Mouse (Mus musculus): ENCODE results near the gene Fgfr2. TPM values are rescaled to one million over a fixed set of nuclear protein-coding genes. Genes with fewer than 3 reads are reported as not detected.

Fgfr2 gene
- total RNA-seq, 2 experiments from 2014 or later, result 27.3 to 32.7 TPM

DNA sequence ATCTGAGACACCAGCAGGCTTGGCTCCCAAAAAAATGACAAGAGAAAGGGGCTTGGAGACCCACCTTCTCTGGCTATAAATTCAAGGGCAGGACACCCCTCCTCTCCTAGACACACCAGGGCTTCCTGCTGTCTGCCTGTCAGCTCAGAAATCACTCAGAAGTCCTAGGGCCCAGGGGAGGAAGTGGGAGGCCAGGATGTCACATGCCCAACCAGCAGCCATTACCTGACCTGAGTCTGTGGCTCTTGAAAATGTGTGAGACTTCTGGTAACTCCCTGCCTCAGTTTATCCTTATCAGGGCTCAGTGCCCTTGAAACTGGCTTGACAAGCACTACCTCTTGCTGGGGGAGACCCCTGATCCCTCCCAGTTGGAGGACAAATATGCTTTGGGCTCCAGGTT is 423.5 kb downstream of the Fgfr2 start:
- DNase-seq (ENCODE audit: low spot score in 2 of 2), result no peak
- intact Hi-C loops (cut with DNase I), result no loop called here

DNA sequence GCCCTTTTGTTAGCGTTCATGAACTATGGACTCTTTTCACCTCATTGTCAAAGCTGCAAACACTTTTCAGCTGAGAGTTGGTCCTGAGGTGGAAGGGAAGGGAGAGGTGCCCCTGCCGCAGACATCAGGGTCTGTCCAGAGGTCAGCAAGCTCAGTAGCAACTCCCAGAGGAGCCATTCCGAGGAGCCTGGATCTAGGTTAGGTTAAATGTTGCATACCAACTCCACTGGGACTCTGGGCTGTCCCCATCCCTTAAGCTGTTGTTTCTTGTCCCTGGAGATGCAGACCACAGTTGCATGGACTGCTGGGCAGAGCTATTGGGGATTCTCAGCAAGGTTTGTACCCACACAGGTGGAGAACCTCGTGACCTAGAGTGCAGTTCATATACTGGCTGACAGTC is 424.0 kb downstream of the Fgfr2 start:
- intact Hi-C loops (cut with DNase I), result no loop called here
- no peak for DNase-seq (ENCODE audit: low spot score in 2 of 2)

DNA sequence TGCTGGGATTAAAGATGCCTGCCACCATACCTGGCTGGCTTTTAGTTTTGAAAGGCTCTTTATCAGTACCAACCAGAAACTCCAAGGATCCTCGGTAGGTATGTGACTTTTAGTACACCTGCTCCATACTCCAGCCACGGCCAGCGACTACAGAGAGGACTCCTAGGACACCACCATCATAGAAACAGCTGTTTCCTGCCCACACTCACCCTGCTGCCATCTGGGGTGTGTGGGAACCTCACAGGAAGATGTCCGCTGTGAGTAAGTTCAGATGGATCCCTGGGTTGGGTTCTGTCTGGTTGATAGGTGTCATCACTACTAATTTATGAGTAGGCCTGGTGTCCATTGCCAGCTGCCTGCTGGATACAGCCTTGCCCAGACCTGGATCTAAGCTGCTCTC is 424.4 kb downstream of the Fgfr2 start:
- intact Hi-C loops (cut with DNase I), result no loop called here
- no peak for DNase-seq (ENCODE audit: low spot score in 2 of 2)

DNA sequence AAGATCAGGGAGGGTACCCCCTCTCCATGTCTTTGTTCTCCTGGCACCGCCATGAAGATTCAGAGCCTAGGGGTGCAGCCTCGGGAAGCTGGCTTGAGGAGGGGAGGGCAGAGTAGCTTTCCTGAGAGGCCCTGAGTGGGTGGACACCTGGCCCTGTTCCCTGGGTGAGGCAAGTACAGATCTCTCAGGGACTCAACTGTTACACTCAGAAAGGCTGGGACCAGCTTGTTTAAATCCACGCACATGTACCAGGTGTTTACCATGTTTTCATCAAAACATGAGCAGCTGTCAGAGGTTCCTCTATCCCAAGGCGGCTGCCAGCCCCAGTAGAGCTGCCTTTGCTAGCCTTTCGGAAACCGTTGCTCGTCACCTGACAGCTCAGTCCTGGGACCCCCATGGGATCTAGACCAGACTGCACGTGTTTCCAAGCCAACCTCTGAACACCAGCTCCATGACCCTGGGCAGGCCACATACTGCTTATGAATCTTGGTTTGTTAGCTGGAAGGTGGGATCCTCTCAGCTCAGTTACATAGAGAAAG is 425.8 kb downstream of the Fgfr2 start:
- intact Hi-C loops (cut with DNase I), result no loop called here
- no peak for DNase-seq (ENCODE audit: low spot score in 2 of 2)

DNA sequence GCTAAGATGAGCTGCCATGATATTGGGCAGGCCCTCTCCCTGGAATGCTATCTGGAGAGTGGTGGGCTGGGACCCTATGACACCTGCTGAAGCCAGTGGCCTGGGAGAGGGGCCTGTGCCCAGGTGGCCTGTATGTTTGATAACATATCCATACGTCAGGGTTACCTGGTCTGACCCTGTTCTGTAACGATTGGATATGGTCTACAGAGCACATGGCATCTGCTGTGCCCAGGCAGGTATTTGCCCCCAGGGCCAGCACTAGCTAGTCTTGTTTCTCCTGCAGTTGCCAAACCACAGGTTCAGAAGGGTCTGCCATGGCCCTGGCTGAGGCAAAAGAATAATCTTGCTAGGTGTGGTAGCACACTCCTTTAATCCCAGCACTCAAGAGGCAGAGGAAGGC is 429.6 kb downstream of the Fgfr2 start:
- DNase-seq (ENCODE audit: low spot score in 2 of 2), result no peak
- intact Hi-C loops (cut with DNase I), result no loop called here

DNA sequence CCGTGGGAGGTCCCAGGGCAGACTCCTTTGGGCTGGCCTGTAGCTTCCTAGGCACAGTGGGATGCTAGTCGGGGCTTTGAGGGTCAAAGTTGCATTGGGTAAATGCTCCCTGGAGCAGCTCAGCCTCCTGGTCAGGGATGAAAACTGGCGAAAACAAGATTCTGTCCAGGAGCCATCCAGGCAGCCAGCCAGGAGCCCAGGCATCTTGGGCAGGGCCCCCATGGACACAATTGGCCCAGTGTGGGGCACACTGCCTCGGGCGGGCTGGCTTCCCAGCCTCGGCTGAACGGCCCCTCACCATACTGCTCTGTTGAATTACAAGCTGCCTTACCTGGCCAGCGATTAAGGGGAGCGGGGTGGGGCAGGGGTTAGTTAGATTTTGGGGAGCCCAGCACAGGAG is 430.4 kb downstream of the Fgfr2 start:
- peak; percentile 43 to 60 for DNase-seq (ENCODE audit: low spot score in 2 of 2)
- intact Hi-C loops (cut with DNase I), result no loop called here

DNA sequence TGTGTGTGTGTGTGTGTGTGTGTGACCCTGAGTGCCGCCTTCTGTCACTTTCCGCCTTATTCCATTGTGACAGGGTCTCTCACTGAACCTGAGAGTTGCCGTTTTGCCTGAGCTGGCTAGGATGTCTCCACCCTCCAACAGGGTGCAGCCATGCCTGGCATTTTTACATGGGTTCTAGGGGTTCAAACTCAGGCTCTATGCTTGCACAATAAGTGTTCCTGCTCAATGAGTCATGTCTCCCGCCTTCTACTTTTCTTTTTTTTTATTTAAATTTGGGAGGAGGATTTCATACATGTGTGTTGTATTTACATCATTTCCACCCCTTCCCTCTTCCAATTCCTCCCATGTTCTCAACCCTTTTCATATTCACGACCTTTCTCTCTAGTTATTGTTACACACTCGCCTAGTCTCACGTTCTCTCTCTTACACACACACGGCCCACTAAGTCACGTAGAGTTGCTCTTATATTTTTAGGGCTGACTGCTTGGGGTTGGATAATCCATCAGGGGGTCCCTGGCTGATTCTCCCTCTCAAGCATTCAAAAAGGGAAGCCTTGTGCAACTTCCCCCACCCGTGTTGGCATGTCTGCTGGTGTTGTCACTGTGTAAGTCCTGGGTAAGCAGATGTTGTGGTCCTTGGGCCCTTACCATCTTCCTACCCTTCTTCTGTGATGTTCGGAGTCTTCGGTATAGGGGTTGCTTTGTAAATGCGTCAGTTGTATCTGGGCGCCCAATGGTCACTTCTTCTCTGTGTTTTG is 432.3 kb downstream of the Fgfr2 start:
- intact Hi-C loops (cut with DNase I), result no loop called here
- DNase-seq (ENCODE audit: low spot score in 2 of 2), result no peak

DNA sequence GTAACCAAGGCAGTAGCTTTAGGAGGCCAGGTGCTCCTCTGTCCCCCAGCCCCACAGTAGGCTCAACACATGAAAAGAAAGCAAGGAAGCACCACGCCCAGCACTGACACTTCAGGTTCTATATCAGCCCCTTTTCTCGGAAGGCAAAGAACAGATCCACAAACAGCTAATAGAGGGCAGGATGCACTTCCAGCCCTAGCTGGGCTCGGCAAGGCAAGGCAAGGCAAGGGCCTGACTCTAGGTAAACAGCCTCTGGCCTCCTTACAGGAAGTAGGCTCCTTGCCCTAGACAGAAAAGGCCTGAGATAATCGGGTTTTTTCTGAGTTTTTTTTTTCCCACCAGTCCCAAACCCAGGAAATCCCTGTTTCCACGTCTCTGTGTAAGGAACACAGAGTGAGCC is 433.4 kb downstream of the Fgfr2 start:
- intact Hi-C loops (cut with DNase I), result no loop called here
- DNase-seq (ENCODE audit: low spot score in 2 of 2), result no peak

DNA sequence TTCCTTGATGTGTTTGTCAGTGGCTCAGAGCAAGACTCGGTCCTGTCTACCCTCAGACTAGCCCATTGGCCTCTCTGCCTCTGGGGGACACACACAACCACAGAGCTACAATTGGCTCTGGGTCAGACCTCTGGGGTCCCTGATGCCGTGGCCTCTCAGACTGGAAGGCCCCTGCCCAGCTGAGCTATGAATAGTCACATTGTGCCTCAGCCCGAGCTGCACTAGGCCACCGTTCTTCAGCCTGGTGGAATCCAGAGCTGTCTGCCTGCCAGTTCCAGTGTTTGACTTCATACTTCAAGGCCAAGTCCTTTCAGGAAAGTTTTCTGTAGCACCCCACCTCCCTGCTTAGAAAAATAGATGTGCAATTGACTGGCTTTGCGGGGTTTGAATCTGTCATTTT is 434.4 kb downstream of the Fgfr2 start:
- intact Hi-C loops (cut with DNase I), result no loop called here
- peak in 1 of 2 experiments; percentile 32 for DNase-seq (ENCODE audit: low spot score in 2 of 2)

DNA sequence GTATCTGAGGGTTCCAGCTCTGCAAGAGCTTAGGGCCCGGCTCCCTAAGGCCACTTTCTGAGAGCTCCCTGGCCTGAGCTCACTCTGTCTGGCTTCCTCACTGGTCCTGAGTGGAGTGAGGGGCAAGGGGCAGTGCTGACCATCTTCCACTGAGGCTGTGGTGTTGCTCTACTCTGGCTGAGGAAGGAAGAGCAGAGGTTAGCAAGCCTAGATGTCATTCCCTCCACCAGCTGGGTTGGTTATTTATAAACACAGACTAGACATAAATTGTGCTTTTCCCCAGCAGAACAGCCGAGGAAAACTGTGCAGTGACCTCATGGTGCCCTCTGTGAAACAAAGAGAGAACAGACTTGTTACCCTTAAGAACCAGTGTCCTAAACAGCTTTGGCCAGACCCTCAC is 435.3 kb downstream of the Fgfr2 start:
- no peak for DNase-seq (ENCODE audit: low spot score in 2 of 2)
- intact Hi-C loops (cut with DNase I), result no loop called here

DNA sequence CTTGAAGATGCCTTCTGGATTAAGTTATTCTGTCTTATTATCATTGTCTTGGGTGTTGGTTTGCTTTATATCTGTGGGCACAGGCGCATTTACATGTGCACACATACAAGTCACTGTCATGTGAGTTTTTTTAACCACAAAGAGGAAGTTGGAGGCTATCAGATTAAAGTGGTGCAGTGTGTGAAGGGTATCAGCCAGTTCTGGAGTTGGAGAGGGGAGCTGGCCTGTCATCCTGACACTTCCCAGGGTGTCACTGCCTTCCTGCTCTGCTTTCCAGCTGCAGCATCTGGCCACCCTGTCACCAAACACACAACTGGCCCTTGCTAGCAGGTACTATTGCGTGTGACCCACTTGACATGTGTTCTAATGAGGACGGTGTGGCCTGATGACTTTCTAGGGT is 436.6 kb downstream of the Fgfr2 start:
- no peak for DNase-seq (ENCODE audit: low spot score in 2 of 2)
- intact Hi-C loops (cut with DNase I), result no loop called here

DNA sequence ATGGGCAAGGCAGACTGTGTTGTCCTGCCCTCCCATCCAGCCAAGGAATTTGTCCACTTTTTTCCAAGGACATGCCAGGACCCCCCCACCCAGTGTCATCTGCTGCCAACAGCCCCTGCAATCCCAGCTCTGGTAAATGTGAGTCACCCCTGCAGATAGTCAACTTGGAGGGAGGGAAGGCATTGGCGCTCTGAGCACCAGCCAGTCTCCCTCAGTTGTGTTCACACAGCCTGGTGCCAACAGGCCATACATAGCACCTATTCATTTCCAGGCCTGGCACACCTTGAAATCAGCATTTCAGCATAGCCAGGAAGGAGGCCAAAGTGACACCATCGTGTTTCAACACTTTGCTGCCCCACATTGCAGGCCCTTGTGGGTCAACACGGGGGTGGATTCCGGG is 439.2 kb downstream of the Fgfr2 start:
- no peak for DNase-seq (ENCODE audit: low spot score in 2 of 2)
- intact Hi-C loops (cut with DNase I), result no loop called here

DNA sequence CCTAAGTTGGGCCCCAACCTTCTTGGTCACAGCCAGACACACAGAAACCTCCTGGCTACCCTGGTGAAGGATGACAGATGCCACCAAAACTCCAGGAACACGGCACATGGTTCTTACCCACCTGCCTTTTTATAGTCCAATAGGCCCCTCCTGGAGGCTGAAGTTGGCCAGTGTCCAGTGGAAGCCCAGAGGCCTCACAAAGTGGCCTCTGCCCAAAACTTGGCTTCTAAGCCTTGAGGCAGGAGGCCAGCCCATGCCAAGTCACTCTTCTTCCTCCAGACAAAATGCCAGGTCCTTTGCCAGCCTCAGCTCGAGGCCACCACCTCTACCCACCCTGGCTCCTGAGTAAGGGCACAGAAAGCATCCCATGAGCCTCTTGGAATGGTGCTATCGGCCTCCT is 440.2 kb downstream of the Fgfr2 start:
- intact Hi-C loops (cut with DNase I), result no loop called here
- DNase-seq (ENCODE audit: low spot score in 2 of 2), result no peak

DNA sequence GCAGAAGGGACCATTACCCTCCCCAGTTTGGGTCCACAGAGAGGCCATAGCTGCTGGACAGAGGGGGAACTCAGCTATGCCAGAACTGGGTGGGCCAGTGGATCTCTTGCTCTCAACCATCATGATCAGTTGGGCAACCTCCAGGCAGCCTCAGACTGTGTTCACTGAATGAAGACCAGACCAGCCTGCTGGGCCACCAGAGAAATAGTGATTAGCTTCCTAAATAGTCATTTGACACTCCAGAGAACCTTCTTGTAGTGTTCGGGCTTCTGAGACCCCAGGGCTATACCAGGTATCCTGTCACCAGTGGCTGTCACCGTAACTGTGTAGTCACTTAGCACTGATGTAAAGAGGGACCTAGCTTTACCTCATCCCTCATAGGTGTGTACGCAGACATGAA is 440.8 kb downstream of the Fgfr2 start:
- intact Hi-C loops (cut with DNase I), result no loop called here
- no peak for DNase-seq (ENCODE audit: low spot score in 2 of 2)

DNA sequence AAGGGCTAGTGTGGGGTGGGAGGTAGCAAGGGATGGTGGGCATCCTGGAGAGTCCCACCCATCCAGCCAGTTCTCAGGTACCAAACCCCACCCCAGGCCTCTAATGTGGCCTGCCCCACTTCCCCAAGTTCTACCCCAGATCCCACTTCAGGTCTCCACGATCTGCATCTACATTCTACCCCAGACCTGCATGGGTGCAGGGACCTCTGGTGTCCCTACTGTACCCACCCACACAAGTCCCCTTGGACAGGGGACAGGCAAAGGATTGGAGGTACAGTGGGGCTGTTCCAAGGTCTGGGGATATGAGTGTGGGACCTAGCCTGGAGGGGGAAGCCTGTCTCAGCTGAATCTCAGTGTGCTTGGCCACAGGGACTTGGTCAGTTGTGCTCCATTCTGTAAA is 441.3 kb downstream of the Fgfr2 start:
- DNase-seq (ENCODE audit: low spot score in 2 of 2), result no peak
- intact Hi-C loops (cut with DNase I), result no loop called here

DNA sequence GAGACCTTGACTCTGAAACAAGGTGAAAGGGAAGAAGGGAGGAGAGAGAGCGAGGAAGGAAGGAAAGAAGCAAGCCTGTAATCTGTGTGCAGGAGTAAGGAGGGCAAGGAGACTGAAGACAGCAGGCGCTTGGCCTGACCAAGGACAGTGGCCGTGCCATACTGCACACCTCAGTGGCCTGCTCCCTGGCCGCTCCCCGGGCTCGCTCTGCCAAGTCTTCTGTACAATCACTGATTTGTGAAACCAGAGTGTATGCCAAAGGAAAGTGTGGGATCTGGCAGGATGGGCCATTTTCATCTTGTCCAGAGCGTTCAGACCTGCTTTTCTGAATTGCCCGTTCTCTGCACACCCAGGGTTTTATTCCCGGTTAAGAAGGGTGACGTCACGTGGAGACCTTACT is 441.9 kb downstream of the Fgfr2 start:
- no peak for DNase-seq (ENCODE audit: low spot score in 2 of 2)
- intact Hi-C loops (cut with DNase I), result no loop called here

DNA sequence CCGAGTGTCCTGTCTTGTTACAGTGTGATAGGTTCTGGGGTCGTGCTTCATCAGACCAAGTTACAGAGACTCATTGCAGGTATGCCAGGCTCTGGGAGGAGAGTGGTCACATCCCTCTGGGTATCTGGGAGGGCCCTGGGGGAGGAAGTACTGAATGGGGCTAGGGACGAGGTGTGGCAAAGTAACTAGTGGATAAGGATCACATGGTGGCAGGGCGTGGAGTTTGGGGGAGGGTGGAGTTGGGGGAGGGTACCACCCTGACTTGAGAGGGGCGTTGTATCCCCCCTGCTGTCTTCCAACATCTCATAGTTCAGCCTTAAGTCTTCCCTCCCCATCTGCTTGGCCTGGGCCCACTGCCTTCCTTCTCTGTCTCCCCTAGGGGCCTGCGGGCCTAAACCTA is 443.6 kb downstream of the Fgfr2 start:
- no peak for DNase-seq (ENCODE audit: low spot score in 2 of 2)
- intact Hi-C loops (cut with DNase I), result no loop called here

DNA sequence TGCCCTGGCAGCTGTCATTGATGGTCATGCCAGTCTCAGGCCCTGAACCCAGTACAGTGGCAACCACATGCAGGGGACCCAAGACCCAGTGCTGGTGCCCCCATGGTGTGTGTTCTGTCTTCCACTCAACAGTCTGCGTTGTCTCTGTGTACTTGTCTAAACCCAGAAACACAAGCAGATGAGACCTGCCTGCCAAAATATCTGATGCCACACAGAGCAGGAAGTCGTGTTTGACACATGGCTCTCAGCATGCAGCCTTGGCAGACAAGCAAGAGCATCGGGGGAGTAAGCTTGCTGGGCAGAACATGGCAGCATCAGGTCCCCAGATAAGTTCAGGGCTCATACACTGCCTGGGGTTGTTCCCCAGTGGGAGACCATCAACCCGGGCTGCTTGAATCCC is 444.0 kb downstream of the Fgfr2 start:
- no peak for DNase-seq (ENCODE audit: low spot score in 2 of 2)
- intact Hi-C loops (cut with DNase I), result no loop called here

DNA sequence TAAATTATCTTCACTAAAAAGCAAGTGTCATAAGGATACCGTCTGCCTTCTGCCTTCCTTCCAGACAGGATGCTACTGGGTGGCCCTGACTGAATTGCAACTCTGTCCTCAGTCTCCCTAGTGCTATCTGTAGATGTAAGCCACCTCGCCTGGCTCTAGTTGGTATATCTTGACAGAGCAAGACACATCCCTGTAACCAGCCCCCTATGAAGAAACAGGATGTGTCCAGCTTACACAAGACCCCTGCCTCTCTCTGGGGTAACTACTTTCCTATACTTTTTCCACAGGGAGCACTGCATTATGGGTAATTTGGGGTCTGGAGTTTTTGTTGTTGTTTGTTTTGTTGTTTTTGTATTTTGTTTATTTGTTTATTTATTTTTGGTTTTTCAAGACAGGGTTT is 447.2 kb downstream of the Fgfr2 start:
- no peak for DNase-seq (ENCODE audit: low spot score in 2 of 2)
- intact Hi-C loops (cut with DNase I), result no loop called here

DNA sequence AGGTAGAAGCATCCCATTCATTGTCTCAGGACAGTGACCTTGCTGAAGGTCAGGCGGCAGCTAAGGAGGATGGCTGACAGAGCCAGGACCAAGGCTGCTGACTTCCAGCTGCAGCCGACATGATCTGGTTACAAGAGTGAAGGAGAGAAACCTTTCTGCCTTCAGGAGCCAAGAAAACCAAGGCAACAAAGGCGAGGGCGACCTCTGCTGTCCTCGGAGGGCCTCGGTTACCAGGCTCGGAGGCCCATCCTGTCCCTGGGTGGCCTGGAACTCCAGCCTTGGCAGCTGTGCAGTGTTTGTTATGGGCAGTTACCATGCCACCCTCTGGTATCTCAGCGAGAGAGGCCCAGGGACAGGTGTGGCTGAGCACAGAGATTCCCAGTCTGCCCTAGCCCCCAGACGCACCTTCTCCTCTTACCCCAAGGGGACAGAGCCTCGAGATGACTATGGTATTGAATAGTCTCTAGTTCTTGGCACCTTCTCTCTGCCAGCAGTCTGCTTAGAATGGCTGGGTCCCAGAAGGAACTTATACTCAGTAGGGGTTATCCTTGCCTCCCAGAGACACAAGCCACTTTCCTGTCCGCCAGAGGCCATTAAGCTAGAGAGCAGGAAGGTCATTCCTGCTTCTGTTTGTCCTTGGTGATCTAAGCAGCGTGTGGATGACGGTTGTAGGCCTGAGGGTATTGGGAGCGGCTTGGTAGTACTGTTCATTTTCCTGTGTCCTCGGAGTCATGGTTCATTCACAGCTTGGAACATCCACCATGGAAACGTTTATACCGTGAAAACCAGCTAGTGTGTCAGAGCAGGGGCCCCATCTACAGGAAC is 449.0 kb downstream of the Fgfr2 start:
- intact Hi-C loops (cut with DNase I), result no loop called here
- DNase-seq (ENCODE audit: low spot score in 2 of 2), result peak in 1 of 2 experiments; percentile 19

DNA sequence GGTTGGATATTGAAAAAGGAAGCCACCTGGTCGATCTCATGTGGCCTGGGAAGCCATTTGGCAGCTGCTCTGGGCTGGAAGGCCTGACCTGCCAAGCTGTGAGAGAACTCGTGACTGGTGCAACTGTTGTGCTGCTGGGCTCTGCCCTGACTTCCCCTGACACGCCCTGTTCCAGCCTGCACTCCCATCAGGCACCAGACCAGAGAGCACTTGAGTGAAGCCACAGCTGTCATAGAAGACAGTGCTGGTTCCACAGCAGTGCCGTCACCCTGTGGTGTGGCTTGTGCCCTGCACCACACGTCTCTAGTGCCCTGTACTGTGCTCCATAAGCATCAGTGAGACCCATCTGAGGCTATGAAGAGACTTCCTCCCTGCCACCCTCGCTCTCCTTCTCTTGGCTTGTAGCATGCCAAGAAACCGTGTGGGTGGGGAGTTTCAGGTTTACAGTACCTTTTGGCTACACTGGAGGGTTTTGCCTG is 450.6 kb downstream of the Fgfr2 start:
- intact Hi-C loops (cut with DNase I), result no loop called here
- no peak for DNase-seq (ENCODE audit: low spot score in 2 of 2)
